Mouse (Mus musculus) brain, embryonic 18.5 days (tissue): ENCODE data around the gene Kif16b.

Source experiments
- DNase-seq: peaks from one replicate; pipeline ENCODE4 v3.0.0-alpha.2; 2012; ENCODE audit warnings: low read depth, low spot score

Gene Kif16b

DNA sequence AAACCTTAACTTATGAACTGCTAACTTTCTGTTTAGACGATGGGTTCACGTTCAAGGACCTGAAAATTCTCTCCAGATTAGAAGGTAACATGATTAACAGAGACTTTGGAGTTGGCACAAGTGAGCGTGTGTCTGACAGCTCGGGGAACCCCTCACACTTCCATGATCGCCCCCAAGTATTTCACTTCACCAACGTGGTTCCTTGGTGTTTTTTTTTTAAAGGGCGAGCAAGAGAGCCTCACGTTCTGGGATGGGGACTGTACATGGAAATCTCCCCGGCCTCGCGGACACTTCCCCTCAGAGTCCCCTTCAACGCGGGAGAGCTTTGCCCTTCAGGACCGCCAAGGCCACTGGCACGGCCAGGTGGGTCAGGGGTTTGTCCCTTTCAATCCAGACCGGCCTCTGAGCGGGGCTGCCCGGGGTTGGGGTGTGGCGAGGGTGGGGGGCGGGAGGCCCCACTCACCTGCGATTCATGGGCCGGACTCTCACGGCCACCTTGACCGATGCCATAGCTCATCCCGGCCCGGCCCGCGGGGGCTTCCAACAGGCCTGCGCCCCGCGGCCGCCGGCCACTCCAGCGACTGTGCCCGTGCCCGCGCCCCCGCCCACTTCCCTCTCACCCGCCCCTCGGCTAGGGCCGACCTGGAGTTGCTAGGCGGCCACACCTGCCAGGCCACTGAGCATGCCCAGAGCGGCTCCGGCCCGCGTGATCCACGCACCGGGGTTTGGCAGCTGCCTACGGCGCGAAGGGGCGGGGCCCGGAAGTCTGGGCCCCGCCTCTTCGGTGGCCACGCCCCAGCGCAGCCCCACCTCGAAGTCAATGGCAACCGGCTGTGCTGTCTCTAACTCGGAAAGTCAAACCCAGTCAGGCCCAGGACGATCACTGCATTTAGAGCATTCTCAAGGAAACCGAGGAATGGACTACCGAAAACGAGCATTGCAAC is at the start of gene Kif16b:
Gene Kif16b, minus strand, starts transcription at position 670 of the 944 bp plus-strand sequence.
- DNase-seq, result peak; percentile 62

DNA sequence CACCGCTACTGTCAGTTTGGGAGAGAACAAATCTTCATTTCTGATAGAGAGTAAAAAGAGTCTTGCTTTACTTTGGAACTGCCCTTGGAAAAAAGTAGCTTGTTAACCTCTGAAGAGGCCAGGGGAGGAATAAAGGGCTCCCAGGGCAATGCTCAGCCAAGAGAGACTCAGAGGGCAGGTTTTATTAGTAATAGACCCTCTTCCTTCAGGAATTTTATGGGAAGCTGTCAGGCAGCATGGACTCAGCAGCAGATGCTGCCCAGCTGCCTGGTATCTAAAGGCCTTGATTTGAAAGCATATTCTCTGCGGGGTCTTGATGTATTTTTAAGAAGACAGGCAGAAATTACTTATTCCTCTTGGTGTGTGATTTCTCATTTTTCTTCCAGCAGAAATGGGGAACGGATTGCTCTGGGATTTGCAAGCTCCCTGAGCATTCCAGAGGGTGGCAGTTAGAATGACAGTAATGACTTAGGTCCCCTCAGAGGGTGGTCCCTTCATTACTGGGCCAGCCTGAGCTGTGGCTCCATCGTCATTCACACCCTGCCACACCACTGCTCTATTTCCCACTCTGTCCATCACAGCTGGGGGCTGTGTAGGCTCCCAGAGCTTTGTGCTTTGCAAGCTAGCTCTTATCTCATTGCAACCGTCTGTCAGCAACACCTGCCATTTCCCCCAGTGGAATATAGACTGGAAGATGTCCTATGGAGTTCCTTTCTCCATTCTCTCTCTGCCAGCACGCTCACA is 39.7 kb upstream of the Kif16b start:
- DNase-seq, result no peak

DNA sequence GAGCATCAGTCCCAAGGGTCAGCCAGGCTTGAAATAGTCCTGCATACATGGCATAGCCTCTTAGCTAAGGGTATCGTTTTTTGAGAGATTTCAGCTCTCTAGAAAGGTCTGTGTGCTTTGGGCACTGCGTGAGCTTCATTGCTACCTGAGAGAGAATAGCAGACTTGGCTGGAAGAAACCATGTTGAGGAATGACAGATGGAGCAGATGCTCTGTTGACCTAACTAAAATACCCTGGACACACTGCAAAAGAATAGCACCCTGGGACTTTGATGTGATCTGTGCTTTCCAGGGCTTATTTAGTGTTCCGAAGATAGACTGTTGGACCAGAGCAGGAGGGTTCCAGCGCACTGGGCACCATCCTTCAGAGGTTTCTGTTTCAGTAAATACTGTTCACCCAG is 29.1 kb upstream of the Kif16b start:
- no peak for DNase-seq

DNA sequence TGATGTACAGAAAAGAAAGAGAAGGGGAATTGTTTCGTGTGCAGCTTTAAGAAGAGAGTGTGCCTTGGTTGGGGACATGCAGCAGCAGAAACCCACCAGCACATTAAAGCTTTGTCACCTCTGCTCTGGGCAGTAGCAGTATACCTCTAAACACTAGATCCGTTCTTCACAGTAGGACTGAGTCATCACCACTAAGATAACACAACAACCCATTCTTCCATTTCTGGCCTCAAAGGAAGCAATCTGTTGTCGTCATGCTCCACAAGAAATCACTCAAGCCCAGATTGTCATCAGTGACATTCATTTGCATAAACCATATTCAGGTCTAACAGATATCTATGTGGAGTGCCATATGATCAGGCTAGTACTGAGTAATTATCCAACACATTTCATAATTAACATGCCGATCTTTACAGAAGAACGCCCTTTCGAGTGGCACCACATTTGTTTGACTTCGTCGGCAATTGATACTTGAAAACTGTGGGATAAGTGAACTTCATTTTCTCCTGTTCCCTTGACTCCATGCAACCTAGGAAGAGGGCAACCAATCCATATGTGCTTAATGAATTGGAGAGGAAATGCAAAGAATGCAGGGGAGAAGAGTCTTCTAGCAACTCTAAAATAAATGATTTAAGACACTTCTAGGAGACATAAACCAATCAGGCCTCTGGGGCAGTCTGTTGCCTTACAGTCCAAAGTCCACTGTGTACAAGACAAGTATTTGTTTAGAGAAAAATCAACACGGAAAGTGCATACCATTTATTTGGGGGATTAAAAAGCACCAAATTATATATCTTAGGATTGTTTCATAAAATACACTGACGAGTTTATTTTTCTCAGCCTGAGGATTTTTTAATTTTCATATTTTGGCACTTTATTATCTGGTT is 28.1 kb upstream of the Kif16b start:
- no peak for DNase-seq

DNA sequence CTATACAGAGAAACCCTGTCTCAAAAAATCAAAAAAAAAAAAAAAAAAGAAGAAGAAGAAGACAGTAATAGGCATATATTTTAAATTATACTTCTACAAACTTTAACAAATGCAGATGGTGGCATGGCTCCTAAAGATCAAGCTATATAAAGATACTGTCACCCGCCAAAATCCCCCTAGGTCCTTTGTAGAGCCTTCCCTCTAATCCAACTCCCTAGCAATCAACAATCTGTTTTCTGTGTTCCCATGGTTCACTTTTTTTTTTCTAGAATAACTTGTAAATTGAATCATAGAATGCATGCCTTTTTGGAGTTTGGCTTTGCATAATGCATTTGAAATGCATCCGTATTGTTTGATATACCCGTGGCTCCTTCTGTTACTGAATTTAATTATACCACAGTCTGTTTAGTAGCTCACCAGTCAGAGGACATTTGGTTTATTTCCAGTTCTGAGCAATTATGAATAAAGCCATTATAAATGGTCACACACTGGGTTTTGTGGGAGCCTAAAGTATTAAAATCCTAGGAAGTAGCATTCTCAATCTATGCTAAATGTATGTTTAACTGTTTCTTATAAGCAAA is 9.6 kb upstream of the Kif16b start:
- peak; percentile 47 for DNase-seq

DNA sequence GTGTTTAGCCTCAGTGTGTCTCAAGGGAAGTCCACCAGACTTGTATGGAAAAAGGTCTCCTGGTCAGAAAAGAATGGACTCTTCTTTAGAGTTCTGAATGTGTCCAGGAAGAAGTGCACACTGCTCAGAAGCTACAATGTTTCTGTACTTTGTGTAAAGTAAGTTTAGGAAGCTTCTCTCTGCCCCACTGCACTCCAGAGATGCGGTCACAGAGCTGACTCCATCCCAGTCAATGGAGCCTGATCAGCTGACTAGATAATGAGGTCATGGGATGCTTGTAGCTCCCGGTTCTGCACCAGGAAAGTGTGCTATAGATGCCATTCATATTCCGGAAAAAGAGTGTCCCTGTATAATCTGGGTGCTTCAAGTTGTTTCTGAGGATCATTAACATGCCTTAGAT is 7.9 kb upstream of the Kif16b start:
- DNase-seq, result no peak

DNA sequence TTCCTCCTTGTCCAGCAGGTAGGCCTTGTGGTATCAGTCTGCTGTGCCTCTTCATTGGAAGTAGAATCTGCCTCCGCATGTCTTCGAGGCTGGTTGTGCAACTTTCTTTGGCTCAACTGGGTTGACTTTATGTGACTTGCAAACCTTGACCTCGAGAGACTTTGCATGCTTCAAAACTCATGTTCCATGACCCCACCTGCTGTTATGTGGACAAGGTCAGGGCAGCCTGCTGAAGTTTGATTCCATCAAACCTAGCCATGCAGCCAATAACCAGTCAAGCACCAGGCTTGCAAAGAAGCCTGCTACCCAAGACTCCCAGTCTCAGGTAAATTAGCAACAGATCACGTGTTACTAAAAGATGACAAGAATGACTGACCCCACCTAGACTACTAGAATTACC is 5.7 kb upstream of the Kif16b start:
- no peak for DNase-seq

DNA sequence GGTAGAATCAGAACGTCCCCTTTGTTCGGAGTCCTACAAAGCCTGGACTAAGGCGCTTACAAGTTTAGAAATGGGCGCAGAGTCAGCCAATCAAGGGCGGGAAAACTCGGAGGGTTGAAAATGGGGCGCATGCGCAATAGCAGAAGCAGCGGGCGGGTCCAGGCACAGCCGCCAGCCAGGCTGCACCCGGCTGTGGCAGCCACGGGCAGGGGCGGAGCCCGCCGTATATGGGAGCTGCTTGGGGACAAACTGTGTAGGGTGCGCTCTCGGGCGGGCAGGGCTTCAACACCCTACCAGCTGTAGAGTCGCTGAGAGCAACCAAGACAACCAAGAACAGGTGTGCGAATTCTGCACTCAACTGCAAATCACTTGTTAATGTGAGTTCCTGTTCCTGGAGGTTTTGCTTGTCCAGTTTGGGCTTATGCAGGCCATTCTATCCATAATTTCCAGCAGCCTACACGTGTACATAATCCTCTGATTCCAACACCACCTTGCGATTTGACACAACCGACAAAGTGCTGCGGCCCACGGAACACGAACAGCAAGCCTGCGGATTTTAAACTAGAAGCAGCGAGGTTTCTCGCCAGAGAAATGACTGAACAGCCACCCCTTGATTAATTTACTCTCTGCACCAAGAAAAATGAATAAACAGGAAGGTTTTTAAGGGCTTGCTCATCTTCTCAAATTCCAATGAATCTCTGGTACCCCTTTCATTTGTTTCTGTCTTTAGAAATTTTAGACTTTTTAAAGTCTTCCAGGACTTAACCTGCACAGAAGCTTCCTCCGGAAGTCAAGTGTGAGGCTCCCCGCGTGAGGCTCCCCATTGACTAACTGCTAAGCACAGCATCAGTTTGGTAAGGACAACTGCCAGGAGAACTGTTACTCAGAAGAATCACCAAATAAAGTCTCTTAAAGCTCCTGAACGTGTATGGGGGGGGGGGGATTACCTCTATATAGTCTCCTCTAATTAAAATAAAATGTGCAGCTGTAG is 1.9 kb upstream of the Kif16b start:
- DNase-seq, result peak; percentile 81

DNA sequence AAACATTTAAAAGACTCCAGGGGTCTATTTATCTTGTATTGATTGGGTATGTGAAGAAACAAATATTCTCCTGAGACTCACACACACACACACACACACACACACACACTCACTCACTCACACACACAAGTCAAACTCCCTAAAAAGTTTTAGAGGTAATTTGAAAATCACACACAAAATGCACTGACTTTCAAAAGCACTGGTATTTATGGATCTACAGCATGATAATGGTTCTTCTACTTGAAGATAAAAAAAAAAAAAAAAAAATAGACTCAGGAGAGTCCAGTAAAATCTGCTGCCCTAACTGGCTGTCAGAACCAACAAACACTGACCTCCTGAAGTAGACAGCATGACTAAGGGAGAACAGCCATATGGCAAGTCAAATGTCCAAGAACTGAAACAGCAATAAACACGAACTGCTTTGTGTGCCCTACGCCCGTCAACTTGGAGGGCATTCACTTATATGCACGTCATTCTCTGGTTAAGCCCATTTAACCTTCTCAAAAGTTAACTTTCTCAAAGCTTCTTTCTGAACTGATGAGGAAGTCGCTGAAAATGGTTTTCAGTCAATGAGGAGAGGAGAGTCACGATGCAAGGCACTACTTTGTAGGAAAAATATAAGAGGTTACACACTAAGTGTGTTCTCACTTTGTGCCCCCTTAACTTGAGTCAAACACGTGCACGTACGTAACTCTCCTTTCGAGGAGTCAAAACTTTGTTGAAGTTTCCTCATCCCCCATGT is 1.0 kb downstream of the Kif16b start:
- DNase-seq, result no peak

DNA sequence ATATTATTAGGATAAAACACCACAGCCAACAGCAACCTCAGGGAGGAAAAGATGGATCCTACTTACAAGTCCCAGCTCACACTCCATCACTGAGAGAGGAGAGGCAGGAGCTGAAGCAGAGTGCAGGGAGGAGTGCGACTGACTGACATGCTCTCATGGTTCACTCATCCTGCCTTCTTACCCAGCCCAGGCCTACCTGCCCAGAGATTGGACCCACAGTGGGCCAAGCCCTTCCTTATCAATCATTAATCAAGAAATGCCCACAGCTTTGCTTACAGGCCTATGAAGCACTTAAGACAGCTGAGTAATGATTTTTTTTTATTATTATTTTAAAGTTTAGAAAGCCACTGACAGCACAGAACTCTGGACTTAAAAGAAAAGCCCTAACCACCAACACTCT is 7.6 kb downstream of the Kif16b start:
- DNase-seq, result no peak

DNA sequence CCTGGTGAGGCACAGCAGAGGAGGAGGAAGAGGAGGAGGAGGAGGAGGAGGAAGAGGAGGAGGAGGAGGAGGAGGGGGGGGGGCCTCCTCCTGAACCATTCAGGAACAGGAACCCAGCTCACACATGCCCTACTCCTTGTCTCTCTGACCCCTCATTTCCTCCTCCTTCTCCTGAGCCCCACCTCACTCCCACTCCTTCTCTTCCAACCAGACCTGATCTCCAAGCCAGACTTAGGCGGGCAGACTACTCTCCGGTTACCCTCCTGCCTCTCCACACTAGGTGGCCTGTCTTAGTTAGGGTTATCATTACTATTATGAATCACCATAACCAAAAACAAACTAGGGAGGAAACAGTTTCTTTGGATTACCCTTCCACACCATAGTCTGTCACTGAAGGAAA is 10.0 kb downstream of the Kif16b start:
- DNase-seq, result no peak

DNA sequence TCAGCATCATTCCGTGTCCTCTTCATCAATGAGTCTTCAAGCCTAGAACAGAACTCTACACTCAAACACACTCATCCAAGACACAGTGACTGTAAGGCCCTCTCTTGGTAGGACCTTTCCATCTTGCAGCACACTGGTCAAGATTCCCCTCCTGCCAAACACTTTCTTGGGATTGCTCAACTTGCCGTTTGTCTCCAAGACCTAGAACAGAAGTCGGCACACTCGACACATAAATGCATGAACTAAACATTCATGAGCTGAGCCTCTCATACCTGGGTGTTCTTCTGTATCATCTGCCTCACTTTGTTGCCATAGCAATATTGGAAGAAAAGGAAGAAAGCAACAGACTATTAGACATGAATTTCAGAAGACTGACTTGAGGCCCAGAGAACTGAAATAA is 16.9 kb downstream of the Kif16b start:
- DNase-seq, result no peak

DNA sequence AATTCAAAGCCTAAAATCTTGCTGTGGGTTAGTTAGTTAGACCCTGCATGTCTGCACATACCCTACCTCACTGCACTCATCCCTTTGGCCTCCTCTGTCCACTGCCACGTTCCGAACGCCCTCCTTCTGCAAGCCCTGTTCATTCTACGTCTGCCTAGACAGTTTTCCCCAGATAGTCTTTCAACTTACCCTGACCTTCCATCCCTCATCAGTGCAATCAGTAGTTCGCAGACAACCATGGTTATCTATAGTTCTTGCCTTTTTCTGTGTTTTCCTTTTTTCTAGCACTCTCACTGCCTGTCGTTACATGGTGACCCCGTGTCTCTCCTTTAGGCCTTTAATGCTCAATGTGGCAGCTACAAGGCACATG is 17.7 kb downstream of the Kif16b start:
- DNase-seq, result no peak

DNA sequence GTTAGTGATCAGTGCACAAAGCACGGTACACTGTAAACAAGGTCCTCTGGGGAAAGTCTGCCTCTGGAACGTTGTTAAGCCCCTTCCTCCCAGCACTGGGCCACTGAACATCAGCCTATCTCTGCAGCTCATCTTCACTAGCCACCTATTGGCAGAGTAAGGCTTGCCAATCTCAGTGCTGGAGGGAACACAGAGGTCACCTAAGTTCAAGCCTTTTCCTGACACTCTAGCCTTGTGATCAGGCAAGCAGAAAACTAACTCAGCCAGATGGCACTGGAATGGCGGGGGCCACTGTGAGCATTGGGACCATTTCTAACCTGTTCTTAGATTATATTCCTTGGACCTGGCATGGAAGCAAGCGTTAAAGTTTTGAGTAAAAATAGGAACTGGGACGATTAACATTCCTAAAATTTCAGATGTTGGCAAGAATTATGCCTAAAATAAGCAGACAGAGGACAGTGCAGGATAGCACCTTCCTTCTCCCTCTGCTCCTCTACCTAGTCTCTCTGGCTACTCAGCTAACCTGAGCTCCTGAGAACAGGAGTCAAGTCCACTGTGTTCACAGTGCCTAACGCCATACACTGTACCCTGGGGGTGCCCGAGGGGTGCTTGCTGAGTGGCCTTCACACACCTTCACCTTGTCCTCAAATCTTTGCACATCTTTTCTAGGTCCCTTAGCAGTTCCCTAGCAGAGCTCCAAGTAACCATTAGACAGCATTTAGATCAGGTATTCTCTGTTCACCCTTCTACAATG is 18.3 kb downstream of the Kif16b start:
- DNase-seq, result no peak

DNA sequence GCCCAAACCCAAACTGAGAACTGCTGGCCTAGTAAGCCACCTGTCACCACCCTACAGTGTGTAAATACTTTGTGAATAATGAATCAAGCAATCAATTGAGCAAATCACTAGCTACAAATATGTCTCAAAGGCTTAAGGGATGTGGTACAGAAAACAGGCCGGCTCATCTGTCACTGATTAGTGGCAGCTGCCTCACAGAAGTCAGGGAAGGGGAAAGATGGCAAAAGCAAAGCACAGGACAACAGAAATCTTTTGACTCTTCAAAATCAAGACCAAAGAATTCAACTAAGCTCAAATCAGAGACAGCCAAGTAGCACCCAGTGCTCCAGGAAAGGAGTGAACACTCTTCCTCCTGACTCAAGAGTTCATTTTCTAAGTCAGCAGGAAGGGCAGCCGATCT is 18.9 kb downstream of the Kif16b start:
- DNase-seq, result no peak

DNA sequence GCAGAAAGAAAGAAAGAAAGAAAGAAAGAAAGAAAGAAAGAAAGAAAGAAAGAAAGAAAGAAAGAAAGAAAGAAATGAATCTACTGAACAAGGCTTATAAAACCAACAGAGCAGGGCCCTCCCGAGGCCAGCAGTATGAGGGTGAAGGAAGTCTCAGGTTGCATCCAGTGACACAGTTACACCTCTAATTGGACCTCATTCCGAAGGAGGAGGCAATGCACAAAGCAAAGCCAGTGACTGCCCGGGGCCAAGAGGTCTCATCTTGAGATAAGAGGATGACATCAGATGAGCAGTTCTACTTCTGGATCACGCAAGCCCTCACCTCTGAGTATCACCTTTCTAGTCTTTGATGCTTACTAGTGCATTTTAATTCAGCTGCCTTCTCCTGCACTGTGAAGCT is 20.2 kb downstream of the Kif16b start:
- DNase-seq, result no peak

DNA sequence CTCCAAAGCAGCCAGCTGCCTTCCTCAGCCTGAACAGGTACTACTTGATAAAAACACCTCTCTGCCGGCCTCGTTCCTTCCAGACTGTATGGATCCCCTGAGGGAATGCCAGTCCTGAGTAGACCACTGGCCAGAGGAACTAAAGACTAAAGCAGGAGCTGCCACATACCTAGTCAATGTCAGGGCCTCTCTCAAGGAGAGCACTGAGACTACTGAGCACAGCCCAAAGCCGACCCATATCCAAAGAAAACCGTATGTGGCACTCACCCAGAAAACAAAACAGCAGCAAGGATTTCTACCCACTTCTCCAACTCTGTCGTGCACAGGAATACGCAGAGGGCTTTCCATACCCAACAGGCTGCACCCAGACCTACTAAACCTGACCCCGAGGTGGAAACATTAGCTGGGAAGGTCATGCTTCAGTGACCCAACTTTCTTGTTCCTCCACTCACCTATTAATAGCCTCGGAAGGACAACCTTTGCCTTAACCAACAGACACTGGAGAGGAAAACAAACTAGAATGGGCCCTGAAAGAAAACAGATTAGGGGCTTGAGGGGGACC is 22.0 kb downstream of the Kif16b start:
- no peak for DNase-seq

DNA sequence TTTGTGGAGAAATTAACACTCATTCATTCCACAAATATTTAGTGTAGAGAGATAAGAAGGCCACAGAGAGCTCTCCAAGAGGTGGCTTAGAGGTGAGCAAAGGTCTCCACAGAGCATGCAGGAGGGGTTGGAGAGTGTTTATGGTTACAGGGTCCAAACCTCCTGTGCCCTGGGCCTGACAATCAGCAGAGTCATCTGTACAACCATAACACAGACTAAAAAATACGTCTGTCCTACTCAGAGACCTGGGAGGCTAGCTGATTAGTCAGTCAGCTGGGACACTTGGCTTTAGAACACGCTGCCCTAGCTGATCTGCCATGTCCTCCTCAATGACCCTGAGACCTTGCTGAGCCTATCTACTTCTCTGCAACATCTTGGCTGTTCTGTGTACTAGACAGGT is 24.7 kb downstream of the Kif16b start:
- DNase-seq, result no peak

DNA sequence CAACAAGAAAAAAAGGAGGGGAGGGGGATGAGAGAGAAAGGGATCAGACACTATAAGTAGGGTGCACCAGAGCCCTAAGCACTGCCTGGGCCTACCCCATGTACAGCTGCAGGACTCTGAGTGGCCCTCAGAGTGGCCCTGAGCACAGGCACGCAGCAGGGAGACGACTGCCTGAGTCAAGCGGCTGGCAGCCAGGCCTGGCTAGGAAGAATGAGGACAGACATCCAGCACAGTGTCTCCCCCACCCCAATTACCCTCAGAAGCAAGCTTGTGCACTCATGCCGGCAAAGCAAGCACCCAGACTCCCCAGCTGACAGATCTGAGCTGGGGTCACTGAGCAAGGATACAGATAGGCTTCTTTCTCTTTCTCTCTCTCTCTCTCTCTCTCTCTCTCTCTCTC is 25.4 kb downstream of the Kif16b start:
- no peak for DNase-seq
